Mouse (Mus musculus): Measurements from ENCODE around the gene Plekhg3.

The Plekhg3 gene

GRCm38 (mm10) chr12:76530580-76531139 is at the start of gene Plekhg3:
Plekhg3 (plus strand) TSS chr12:76530891.
- DNase-seq, result no peak

GRCm38 (mm10) chr12:76482446-76482845 is 48.2 kb upstream of the Plekhg3 start:
- no peak for DNase-seq

- DNase-seq, result no peak
Observed at GRCm38 (mm10) chr12:76482948-76483347, 47.7 kb upstream of the Plekhg3 start.

GRCm38 (mm10) chr12:76484881-76485280 is 45.8 kb upstream of the Plekhg3 start:
- no peak for DNase-seq

GRCm38 (mm10) chr12:76485381-76485780 is 45.3 kb upstream of the Plekhg3 start:
- no peak for DNase-seq

GRCm38 (mm10) chr12:76486943-76487342 is 43.7 kb upstream of the Plekhg3 start:
- DNase-seq, result no peak

- DNase-seq, result no peak
Observed at GRCm38 (mm10) chr12:76490798-76491197, 39.9 kb upstream of the Plekhg3 start.

- peak; percentile 27 for DNase-seq
Observed at GRCm38 (mm10) chr12:76493462-76493861, 37.2 kb upstream of the Plekhg3 start.

GRCm38 (mm10) chr12:76495381-76495780 is 35.3 kb upstream of the Plekhg3 start:
- no peak for DNase-seq

GRCm38 (mm10) chr12:76496324-76496723 is 34.4 kb upstream of the Plekhg3 start:
- peak; percentile 74 for DNase-seq

GRCm38 (mm10) chr12:76499276-76499675 is 31.4 kb upstream of the Plekhg3 start:
- DNase-seq, result no peak

GRCm38 (mm10) chr12:76500055-76500454 is 30.6 kb upstream of the Plekhg3 start:
- no peak for DNase-seq

- DNase-seq, result no peak
Observed at GRCm38 (mm10) chr12:76500896-76501295, 29.8 kb upstream of the Plekhg3 start.

- peak; percentile 60 for DNase-seq
Observed at GRCm38 (mm10) chr12:76502981-76503380, 27.7 kb upstream of the Plekhg3 start.

GRCm38 (mm10) chr12:76506522-76506921 is 24.2 kb upstream of the Plekhg3 start:
- DNase-seq, result no peak

GRCm38 (mm10) chr12:76507791-76508190 is 22.9 kb upstream of the Plekhg3 start:
- DNase-seq, result no peak

- peak; percentile 53 for DNase-seq
Observed at GRCm38 (mm10) chr12:76508909-76509440, 21.7 kb upstream of the Plekhg3 start.

- peak; percentile 91 for DNase-seq
Observed at GRCm38 (mm10) chr12:76512731-76513130, 18.0 kb upstream of the Plekhg3 start.

- no peak for DNase-seq
Observed at GRCm38 (mm10) chr12:76514842-76515241, 15.8 kb upstream of the Plekhg3 start.

- peak; percentile 57 for DNase-seq
Observed at GRCm38 (mm10) chr12:76518000-76518399, 12.7 kb upstream of the Plekhg3 start.

- peak; percentile 44 for DNase-seq
Observed at GRCm38 (mm10) chr12:76518909-76519842, 11.5 kb upstream of the Plekhg3 start.

- DNase-seq, result no peak
Observed at GRCm38 (mm10) chr12:76523654-76524053, 7.0 kb upstream of the Plekhg3 start.

GRCm38 (mm10) chr12:76524915-76525314 is 5.8 kb upstream of the Plekhg3 start:
- no peak for DNase-seq

All from kidney, adult 9 months (tissue).